In genomic region chr11:101173112-101173511, GRCm38 (mm10) we compare ENCODE assay signal across 8 mouse cellular contexts. TPM values are rescaled to one million over a fixed set of nuclear protein-coding genes. Genes with fewer than 3 reads are reported as not detected.
A peak's percentile ranks its signal among the peaks of the same experiment; 100 is the strongest.
DNase-seq lines count a peak whose midpoint lies in the region; ATAC-seq lines count a peak whose summit lies in the region.

No protein-coding gene starts in this region.

- no peak overlapping the region for H3K4me3 ChIP-seq in forebrain, embryonic 16.5 days (replicated peaks; ENCODE audit: low read length)
- peak overlapping the region; percentile 39 for H3K4me3 ChIP-seq in intestine, embryonic 16.5 days (ENCODE audit: low read length)
- H3K4me3 ChIP-seq in stomach, embryonic 16.5 days (replicated peaks; ENCODE audit: low read length): peak overlapping the region; percentile 35

- peak; percentile 59 for DNase-seq in ovary, postnatal 36 days (ENCODE audit: low spot score)
- DNase-seq in ovary, adult 18-20 months (ENCODE audit: low spot score): no peak
- peak; percentile 84 to 86 for DNase-seq in lung, adult 18-20 months
- DNase-seq in adrenal gland, postnatal 4 days (ENCODE audit: low spot score in 2 of 2): no peak
- no peak for DNase-seq in spleen, adult 12 weeks (ENCODE audit: low spot score)

- H3K9me3 ChIP-seq in forebrain, embryonic 16.5 days (ENCODE audit: control insufficient read depth, low read length): no peaks in the 10 kb centered on the region
- H3K9me3 ChIP-seq in intestine, embryonic 16.5 days (ENCODE audit: control insufficient read depth, low read length): no peaks in the 10 kb centered on the region
- H3K9me3 ChIP-seq in stomach, embryonic 16.5 days (replicated peaks; ENCODE audit: control insufficient read depth, low read length): no peaks in the 10 kb centered on the region

- peaks cover 40% of the 10 kb centered on the region for H3K27me3 ChIP-seq in forebrain, embryonic 16.5 days (replicated peaks; ENCODE audit: control insufficient read depth, insufficient read depth, low read length)
- peaks cover under 1% of the 10 kb centered on the region; the same call in 1 of the 2 replicates for H3K27me3 ChIP-seq in intestine, embryonic 16.5 days (replicated peaks; ENCODE audit: control insufficient read depth, insufficient read depth, low read length)
- peaks cover 20% of the 10 kb centered on the region for H3K27me3 ChIP-seq in stomach, embryonic 16.5 days (ENCODE audit: control insufficient read depth, insufficient read depth, low read length)

- no peak overlapping the region for H3K9ac ChIP-seq in forebrain, embryonic 16.5 days (replicated peaks; ENCODE audit: low read depth, low read length)
- peak overlapping the region; percentile 63; the same call in 1 of the 2 replicates for H3K9ac ChIP-seq in intestine, embryonic 16.5 days (ENCODE audit: low read depth, low read length)
- H3K9ac ChIP-seq in stomach, embryonic 16.5 days (ENCODE audit: low read length): peak overlapping the region; percentile 64; the same call in 1 of the 2 replicates

- WGBS in forebrain, embryonic 16.5 days: 6% methylated on average over 11 of the region's 11 CpGs
- WGBS in intestine, embryonic 16.5 days: 11% methylated on average over 11 of the region's 11 CpGs
- WGBS in stomach, embryonic 16.5 days: 9% methylated on average over 11 of the region's 11 CpGs

- H3K4me1 ChIP-seq in forebrain, embryonic 16.5 days (replicated peaks; ENCODE audit: control insufficient read depth, insufficient read depth, low read length): peaks cover 60% of the 10 kb centered on the region
- H3K4me1 ChIP-seq in intestine, embryonic 16.5 days (ENCODE audit: control insufficient read depth, insufficient read depth, low read length): peaks cover 59% of the 10 kb centered on the region
- peaks cover 64% of the 10 kb centered on the region for H3K4me1 ChIP-seq in stomach, embryonic 16.5 days (ENCODE audit: control insufficient read depth, insufficient read depth, low read length)

- no peak for ATAC-seq in forebrain, embryonic 16.5 days
- ATAC-seq in intestine, embryonic 16.5 days: no peak
- no peak for ATAC-seq in stomach, embryonic 16.5 days (ENCODE audit: insufficient read depth, low FRiP score)

- H3K36me3 ChIP-seq in forebrain, embryonic 16.5 days (ENCODE audit: control insufficient read depth, insufficient read depth): no peaks in the 10 kb centered on the region
- no peaks in the 10 kb centered on the region for H3K36me3 ChIP-seq in intestine, embryonic 16.5 days (ENCODE audit: control insufficient read depth, insufficient read depth, low read length)
- no peaks in the 10 kb centered on the region for H3K36me3 ChIP-seq in stomach, embryonic 16.5 days (ENCODE audit: control insufficient read depth, insufficient read depth, low read length)

- H3K27ac ChIP-seq in forebrain, embryonic 16.5 days (ENCODE audit: low read length): no peak overlapping the region
- peak overlapping the region; percentile 65; the same call in 1 of the 2 replicates for H3K27ac ChIP-seq in intestine, embryonic 16.5 days (ENCODE audit: low read length)
- H3K27ac ChIP-seq in stomach, embryonic 16.5 days (ENCODE audit: low read length): peak overlapping the region; percentile 92

- peak overlapping the region; percentile 70; the same call in 1 of the 2 replicates for H3K4me2 ChIP-seq in forebrain, embryonic 16.5 days (ENCODE audit: low read length)
- H3K4me2 ChIP-seq in intestine, embryonic 16.5 days (ENCODE audit: low read depth, low read length): peak overlapping the region; percentile 87
- peak overlapping the region; percentile 92 for H3K4me2 ChIP-seq in stomach, embryonic 16.5 days (ENCODE audit: low read depth, low read length)

RNA-seq across cellular contexts. Expression of gene Plekhh3, which starts 2.0 kb away (rescaled TPM):
- polyA plus RNA-seq in forebrain, embryonic 16.5 days (2015; fragmentation: Nextera tagmentation; extraction: Ambion mirVana): 4.8 and 5.8 TPM in 2 replicates
- polyA plus RNA-seq in intestine, embryonic 16.5 days (2015; fragmentation: Nextera tagmentation; extraction: Ambion mirVana): 9.2 and 10.1 TPM in 2 replicates
- polyA plus RNA-seq in stomach, embryonic 16.5 days (2015; fragmentation: Nextera tagmentation; extraction: Ambion mirVana): 17.6 and 18.7 TPM in 2 replicates
- 10 to 100 TPM; 26.9 to 30.7 TPM for total RNA-seq in adrenal gland, postnatal 4 days (2021)

RNA-seq across cellular contexts. Expression of gene Ccr10, which starts 2.1 kb away (rescaled TPM):
- 0.14 TPM in 1 of 2 replicates, not detected in the other for polyA plus RNA-seq in forebrain, embryonic 16.5 days (2015; fragmentation: Nextera tagmentation; extraction: Ambion mirVana)
- polyA plus RNA-seq in intestine, embryonic 16.5 days (2015; fragmentation: Nextera tagmentation; extraction: Ambion mirVana): 0.20 and 0.29 TPM in 2 replicates
- 0.26 and 0.43 TPM in 2 replicates for polyA plus RNA-seq in stomach, embryonic 16.5 days (2015; fragmentation: Nextera tagmentation; extraction: Ambion mirVana)
- under 1 TPM in 1 of 2 experiments, not detected in 1; 0.22 TPM for total RNA-seq in adrenal gland, postnatal 4 days (2021)

RNA-seq across cellular contexts. Expression of gene Cntnap1, which starts 2.8 kb away (rescaled TPM):
- polyA plus RNA-seq in forebrain, embryonic 16.5 days (2015; fragmentation: Nextera tagmentation; extraction: Ambion mirVana): 0.77 and 1.5 TPM in 2 replicates
- polyA plus RNA-seq in intestine, embryonic 16.5 days (2015; fragmentation: Nextera tagmentation; extraction: Ambion mirVana): 0.86 and 0.87 TPM in 2 replicates
- polyA plus RNA-seq in stomach, embryonic 16.5 days (2015; fragmentation: Nextera tagmentation; extraction: Ambion mirVana): 2.3 and 2.6 TPM in 2 replicates
- 1 to 10 TPM; 3.9 to 4.1 TPM for total RNA-seq in adrenal gland, postnatal 4 days (2021)

RNA-seq across cellular contexts. Expression of gene Tubg2, which starts 17.4 kb away (rescaled TPM):
- polyA plus RNA-seq in forebrain, embryonic 16.5 days (2015; fragmentation: Nextera tagmentation; extraction: Ambion mirVana): 36.2 and 43.0 TPM in 2 replicates
- polyA plus RNA-seq in intestine, embryonic 16.5 days (2015; fragmentation: Nextera tagmentation; extraction: Ambion mirVana): 3.9 and 4.2 TPM in 2 replicates
- 3.9 and 4.6 TPM in 2 replicates for polyA plus RNA-seq in stomach, embryonic 16.5 days (2015; fragmentation: Nextera tagmentation; extraction: Ambion mirVana)
- total RNA-seq in adrenal gland, postnatal 4 days (2021): 1 to 10 TPM; 7.7 to 8.1 TPM

RNA-seq across cellular contexts. Expression of gene Ezh1, which starts 53.2 kb away (rescaled TPM):
- polyA plus RNA-seq in forebrain, embryonic 16.5 days (2015; fragmentation: Nextera tagmentation; extraction: Ambion mirVana): 24.8 and 27.0 TPM in 2 replicates
- polyA plus RNA-seq in intestine, embryonic 16.5 days (2015; fragmentation: Nextera tagmentation; extraction: Ambion mirVana): 16.2 and 18.8 TPM in 2 replicates
- 18.5 and 21.8 TPM in 2 replicates for polyA plus RNA-seq in stomach, embryonic 16.5 days (2015; fragmentation: Nextera tagmentation; extraction: Ambion mirVana)
- 10 to 100 TPM; 38.8 to 40.3 TPM for total RNA-seq in adrenal gland, postnatal 4 days (2021)

Comparison
In these comparisons a context has a peak if more than half of its experiments do, and no peak if none do; other contexts are left out.
1. DNase-seq: peak in ovary, postnatal 36 days (single experiment) and lung, adult 18-20 months (2 of 2); none in ovary, adult 18-20 months (single experiment), adrenal gland, postnatal 4 days (0 of 2) and spleen, adult 12 weeks (single experiment).
2. Peak in every context shown above with its lines, with median percentiles within 50 percentile points of each other: H3K4me2 ChIP-seq.